Mouse (Mus musculus) intestine, postnatal 0 days (tissue): ENCODE measurements around the gene Top2a. TPM values are rescaled to one million over a fixed set of nuclear protein-coding genes. Genes with fewer than 3 reads are reported as not detected.
"Not testable (repeated sequence)": the region's sequence is repeated elsewhere in the genome, so short reads cannot be mapped to it uniquely, and the experiment has no call there.

Experiments
- ATAC-seq: fragments of 200-750 bp; cut with Nextera tagmentation; 2 replicates; pipeline ENCODE4 v1.8.0; 2017; ENCODE audit warnings: mild to moderate bottlenecking, moderate TSS enrichment, moderate library complexity
- H3K27ac ChIP-seq: fragments of 300-500 bp; sonication (generic); 2 replicates; pipeline ENCODE4 v1.5.1; 2014; ENCODE audit warnings: mild to moderate bottlenecking, low read depth, low read length, moderate library complexity
- H3K27me3 ChIP-seq: fragments of 300-500 bp; sonication (generic); replicated peaks from 2 replicates; pipeline ENCODE4 v1.6.1; 2014; ENCODE audit warnings: low read length, mixed read lengths; ENCODE audit not compliant: control insufficient read depth, insufficient read depth
- H3K36me3 ChIP-seq: fragments of 300-500 bp; sonication (generic); 2 replicates; pipeline ENCODE4 v1.6.1; 2014; ENCODE audit warnings: mild to moderate bottlenecking, moderate library complexity; ENCODE audit not compliant: control insufficient read depth, insufficient read depth
- H3K4me1 ChIP-seq: fragments of 300-500 bp; sonication (generic); replicated peaks from 2 replicates; pipeline ENCODE4 v1.6.1; 2014; ENCODE audit warnings: antibody characterized with exemption, low read length, mixed read lengths; ENCODE audit not compliant: control insufficient read depth, insufficient read depth
- H3K4me2 ChIP-seq: fragments of 300-500 bp; sonication (generic); replicated peaks from 2 replicates; pipeline ENCODE4 v1.6.1; 2014; ENCODE audit warnings: low read depth, mild to moderate bottlenecking, moderate library complexity
- H3K4me3 ChIP-seq: fragments of 300-500 bp; sonication (generic); 2 replicates; pipeline ENCODE4 v1.5.1; 2014; ENCODE audit warnings: low read depth, low read length
- H3K9ac ChIP-seq: fragments of 300-500 bp; sonication (generic); 2 replicates; pipeline ENCODE4 v1.6.1; 2014; ENCODE audit warnings: mild to moderate bottlenecking, low read depth, low read length
- H3K9me3 ChIP-seq: fragments of 300-500 bp; sonication (generic); 2 replicates; pipeline ENCODE4 v1.6.1; 2016; ENCODE audit warnings: mixed run types; ENCODE audit not compliant: control insufficient read depth
- CTCF ChIP-seq: sonication (generic); IDR thresholded peaks from 2 replicates; pipeline ENCODE4 v1.5.1; 2016; ENCODE audit warnings: low read depth, mild to moderate bottlenecking, control low read depth, antibody characterized with exemption, moderate library complexity
- WGBS: fragments of 180-500 bp; shearing (Covaris S2); extraction: QIAGEN DNeasy Blood & Tissue Kit; methylation state at CpG from one replicate; pipeline ENCODE4 v1.1.7; 2014; 5-methylcytosine and 5-hydroxymethylcytosine counted together
- polyA plus RNA-seq: library from polyadenylated mRNA; unstranded; fragments of >200 nt; fragmentation: Nextera tagmentation; extraction: Ambion mirVana; gene quantifications from 2 replicates; pipeline ENCODE4 v1.2.1, GENCODE M21; 2015

The Top2a gene
- polyA plus RNA-seq, 1 experiment from 2014 or later: 41.8 TPM

DNA sequence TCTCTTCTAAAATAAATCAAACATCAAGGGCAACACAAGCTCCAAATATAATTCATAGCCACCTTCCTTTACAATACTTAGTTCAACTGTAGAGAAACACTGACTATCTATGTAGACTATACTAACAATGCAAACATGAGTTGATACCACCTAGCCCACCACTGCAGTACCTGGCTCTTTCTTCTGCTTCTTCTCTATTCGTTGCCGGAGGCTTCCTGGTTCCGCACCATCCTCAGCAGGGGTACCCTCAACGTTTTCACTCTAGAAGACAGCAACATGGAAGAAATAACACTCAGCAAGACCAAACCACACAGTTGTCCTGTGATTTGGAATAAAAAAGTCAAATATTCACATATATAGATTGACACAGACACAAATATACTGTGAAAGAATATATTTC lies 26.3 kb downstream of the Top2a start:
- no peak overlapping the region for H3K9ac ChIP-seq
- no peaks in the 10 kb centered on the region for H3K4me1 ChIP-seq
- no peak for TF ChIP-seq CTCF
- 75% methylated on average over 4 of the region's 4 CpGs for WGBS
- peaks cover 55% of the 10 kb centered on the region for H3K36me3 ChIP-seq
- no peak overlapping the region for H3K4me3 ChIP-seq
- H3K27me3 ChIP-seq: no peaks in the 10 kb centered on the region
- no peak overlapping the region for H3K4me2 ChIP-seq
- no peak for ATAC-seq
- H3K9me3 ChIP-seq: no peaks in the 10 kb centered on the region
- no peak overlapping the region for H3K27ac ChIP-seq

DNA sequence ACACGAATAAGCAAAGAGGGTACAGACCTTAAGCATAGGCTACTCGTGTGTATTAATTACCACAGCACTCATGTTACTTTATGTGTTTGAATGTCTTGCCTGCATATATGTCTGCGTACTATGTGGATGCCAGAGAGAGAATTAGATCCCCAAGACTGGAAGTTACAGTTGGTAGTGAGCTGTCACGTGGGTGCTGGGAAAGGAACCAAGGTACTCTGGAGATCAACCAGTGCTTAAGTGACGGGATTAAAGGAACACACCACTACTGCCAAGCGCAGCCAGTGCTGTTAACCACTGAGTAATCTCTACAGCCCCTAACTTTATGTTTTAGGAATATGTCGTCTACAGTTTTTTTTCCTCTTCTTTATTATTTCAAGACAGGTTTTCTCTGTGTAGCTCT lies 28.0 kb downstream of the Top2a start:
- Histone ChIP-seq H3K4me1 (no peaks in the 10 kb centered on the region), H3K4me2 (no peak overlapping the region), H3K27ac (no peak overlapping the region), H3K4me3 (no peak overlapping the region), H3K36me3 (peaks cover 46% of the 10 kb centered on the region), H3K27me3 (no peaks in the 10 kb centered on the region), H3K9me3 (no peaks in the 10 kb centered on the region), H3K9ac (no peak overlapping the region)
- TF ChIP-seq CTCF: no peak
- WGBS: 95% methylated on average over 7 of the region's 7 CpGs
- no peak for ATAC-seq

DNA sequence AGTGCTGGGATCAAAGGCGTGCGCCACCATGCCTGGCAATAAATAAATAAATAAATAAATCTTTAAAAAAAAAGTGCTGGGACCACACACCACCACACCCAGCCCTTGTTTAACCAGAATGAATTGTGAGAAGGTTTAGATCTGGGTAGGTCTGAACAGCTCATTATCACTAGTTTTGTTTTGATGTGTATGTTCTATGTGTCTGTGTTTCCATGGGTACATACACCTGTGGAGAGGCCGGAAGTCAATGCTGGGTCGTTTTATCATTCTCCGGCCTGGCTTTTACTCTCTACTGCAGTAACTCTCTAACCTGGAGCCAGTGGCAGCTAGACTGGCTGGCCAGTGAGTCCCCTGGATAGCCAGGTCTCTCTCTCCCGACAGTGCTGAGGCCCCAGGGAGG lies 33.1 kb downstream of the Top2a start:
- ATAC-seq: 0 out of 2 replicates have a peak, but pooled peaks have one; percentile 41
- no peak for TF ChIP-seq CTCF
- H3K27me3 ChIP-seq: no peaks in the 10 kb centered on the region
- no peaks in the 10 kb centered on the region for H3K9me3 ChIP-seq
- H3K4me2 ChIP-seq: no peak overlapping the region
- H3K36me3 ChIP-seq: peaks cover 33% of the 10 kb centered on the region
- no peak overlapping the region for H3K4me3 ChIP-seq
- H3K4me1 ChIP-seq: no peaks in the 10 kb centered on the region
- H3K9ac ChIP-seq: no peak overlapping the region
- WGBS: 78% methylated on average over 6 of the region's 6 CpGs
- no peak overlapping the region for H3K27ac ChIP-seq

DNA sequence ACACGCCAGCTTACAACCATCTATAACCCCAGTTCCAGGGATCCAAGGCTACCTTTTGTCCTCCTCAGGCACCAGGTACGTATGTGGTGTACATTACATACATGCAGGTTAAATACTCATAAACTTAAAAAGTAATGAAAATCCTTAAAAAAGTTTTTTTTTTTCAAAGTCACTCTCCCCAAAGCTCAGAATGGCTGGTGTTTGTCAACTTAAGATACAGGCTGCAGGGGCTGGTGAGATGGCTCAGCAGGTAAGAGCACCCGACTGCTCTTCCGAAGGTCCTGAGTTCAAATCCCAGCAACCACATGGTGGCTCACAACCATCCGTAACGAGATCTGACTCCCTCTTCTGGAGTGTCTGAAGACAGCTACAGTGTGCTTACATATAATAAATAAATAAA lies 35.7 kb downstream of the Top2a start:
- not testable (repeated sequence) for H3K4me3 ChIP-seq, H3K27me3 ChIP-seq, H3K9ac ChIP-seq, H3K9me3 ChIP-seq, ATAC-seq, H3K4me1 ChIP-seq, H3K4me2 ChIP-seq, H3K27ac ChIP-seq
- 96% methylated on average over 5 of the region's 6 CpGs for WGBS
- H3K36me3 ChIP-seq: peaks cover 17% of the 10 kb centered on the region; the same call in 1 of the 2 replicates

DNA sequence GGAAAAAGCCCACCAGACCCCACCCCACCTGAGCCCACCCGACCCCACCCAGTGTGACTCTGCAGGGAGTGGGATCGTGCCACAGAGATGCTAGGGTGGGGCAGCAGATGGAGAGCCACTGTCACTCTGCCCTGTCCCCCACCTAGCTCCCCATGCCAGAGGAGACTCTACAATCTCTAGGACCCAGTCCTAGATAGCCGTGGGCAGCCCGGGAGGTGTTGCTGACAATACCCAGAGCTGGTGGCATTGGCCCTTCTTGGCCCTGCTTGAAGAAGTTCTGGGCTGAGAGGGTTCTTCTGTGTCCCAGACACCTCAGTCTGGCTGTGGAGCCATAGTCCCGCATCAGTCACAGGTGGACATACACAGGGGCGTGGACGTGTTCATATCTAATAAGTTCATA lies 38.4 kb downstream of the Top2a start:
- ATAC-seq: no peak
- H3K9ac ChIP-seq: no peak overlapping the region
- H3K4me3 ChIP-seq: no peak overlapping the region
- WGBS: 87% methylated on average over 7 of the region's 7 CpGs
- peaks cover 8% of the 10 kb centered on the region for H3K27me3 ChIP-seq
- no peak overlapping the region; the same call in 1 of the 2 replicates for H3K27ac ChIP-seq
- no peaks in the 10 kb centered on the region for H3K9me3 ChIP-seq
- no peak overlapping the region for H3K4me2 ChIP-seq
- H3K4me1 ChIP-seq: no peaks in the 10 kb centered on the region
- H3K36me3 ChIP-seq: peaks cover 4% of the 10 kb centered on the region; the same call in 1 of the 2 replicates
- no peak for TF ChIP-seq CTCF

DNA sequence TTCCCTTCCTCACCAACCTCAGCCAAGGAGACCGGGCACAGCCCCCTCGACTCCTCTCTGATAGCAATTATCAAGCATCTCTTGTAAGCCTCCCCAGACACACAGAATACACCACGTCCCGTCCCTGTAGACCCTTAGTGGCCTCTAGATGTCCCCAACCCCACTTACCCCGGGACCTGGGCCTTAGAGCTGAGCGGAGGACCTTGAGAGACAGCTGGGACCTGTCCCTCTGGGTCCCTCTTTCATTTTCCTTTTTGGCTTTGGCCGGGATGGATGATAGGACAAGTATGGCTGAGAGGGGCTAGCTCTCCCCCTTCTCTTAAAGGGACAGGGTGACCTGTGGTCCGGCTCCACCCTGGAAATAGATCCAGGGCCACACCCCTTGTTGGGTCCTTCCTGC lies 40.4 kb downstream of the Top2a start:
- no peak overlapping the region for H3K4me2 ChIP-seq
- peaks cover 8% of the 10 kb centered on the region for H3K27me3 ChIP-seq
- no peak overlapping the region for H3K9ac ChIP-seq
- no peak overlapping the region for H3K4me3 ChIP-seq
- TF ChIP-seq CTCF: no peak
- no peak for ATAC-seq
- 55% methylated on average over 8 of the region's 8 CpGs for WGBS
- 0 out of 2 replicates have a peak, but pooled peaks cover under 1% of the 10 kb centered on the region for H3K36me3 ChIP-seq
- no peaks in the 10 kb centered on the region for H3K9me3 ChIP-seq
- no peaks in the 10 kb centered on the region for H3K4me1 ChIP-seq
- no peak overlapping the region for H3K27ac ChIP-seq

DNA sequence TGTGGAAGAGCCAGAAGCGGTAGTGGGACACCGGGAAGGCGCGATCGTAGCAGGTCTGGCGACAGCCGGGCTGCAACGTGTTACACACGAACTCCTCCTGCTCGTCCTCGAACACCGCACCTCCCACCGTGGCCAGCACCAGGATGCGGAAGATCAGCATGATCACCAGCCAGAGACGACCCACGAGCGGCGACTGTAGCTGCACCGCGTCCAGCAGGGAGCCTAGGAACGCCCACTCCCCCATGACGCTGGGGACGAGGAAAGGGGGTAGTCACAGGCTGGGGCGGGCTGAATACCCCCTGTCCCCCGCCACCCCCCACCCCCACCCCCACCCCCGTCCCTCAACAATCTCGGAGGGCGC lies 41.2 kb downstream of the Top2a start, which contains the start of gene Gjd3:
Gene Gjd3, minus strand, starts transcription at position 244 of the 361 bp plus-strand sequence.
- no peak for TF ChIP-seq CTCF
- Histone ChIP-seq H3K4me1 (no peaks in the 10 kb centered on the region), H3K9me3 (no peaks in the 10 kb centered on the region), H3K9ac (peak within 1 kb of the TSS; percentile 45), H3K4me3 (peak within 1 kb of the TSS; percentile 61), H3K27me3 (peaks cover 8% of the 10 kb centered on the region), H3K4me2 (peak within 1 kb of the TSS; percentile 99), H3K36me3 (no peaks in the 10 kb centered on the region), H3K27ac (no peak within 1 kb of the TSS)
- ATAC-seq: no peak; the same call in 1 of the 2 replicates
- 4% methylated on average over 28 of the region's 28 CpGs for WGBS
